Mouse (Mus musculus) left cerebral cortex, adult 11 months (tissue): ENCODE results near the gene Ccl7.

ENCODE experiments used
- DNase-seq: peaks from one replicate; pipeline ENCODE4 v3.0.0; 2022; ENCODE audit warnings: low spot score

Gene Ccl7

GRCm38 (mm10) chr11:82035356-82035755, 10.2 kb upstream of the Ccl7 start, which contains the start of gene Ccl2:
TSS of gene Ccl2 (plus strand) at chr11:82035571.
- DNase-seq, result peak; percentile 51

DNA sequence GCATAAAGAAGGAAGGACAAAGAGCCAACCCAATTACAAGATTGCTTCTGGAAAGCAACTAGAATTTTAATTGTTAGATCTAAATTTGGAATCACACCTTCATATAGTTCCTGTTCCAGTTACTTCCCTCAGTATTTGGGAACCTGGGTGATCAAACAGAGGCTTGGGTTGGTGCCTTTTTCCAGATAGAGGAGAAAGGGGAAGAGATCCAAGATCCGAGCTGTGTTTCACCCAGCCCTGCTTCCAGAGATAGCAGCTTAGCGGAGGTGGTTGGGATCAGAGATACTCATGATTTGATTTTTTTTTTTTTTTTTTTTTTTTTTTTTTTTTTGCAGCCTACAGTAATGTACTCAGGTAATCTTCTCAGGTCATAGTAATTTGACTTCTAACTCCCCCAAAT, 9.7 kb upstream of the Ccl7 start:
- DNase-seq, result no peak

GRCm38 (mm10) chr11:82038535-82038934, 7.0 kb upstream of the Ccl7 start, which contains the start of gene Gm17268:
TSS of gene Gm17268 (minus strand) at chr11:82038562.
- no peak for DNase-seq

DNA sequence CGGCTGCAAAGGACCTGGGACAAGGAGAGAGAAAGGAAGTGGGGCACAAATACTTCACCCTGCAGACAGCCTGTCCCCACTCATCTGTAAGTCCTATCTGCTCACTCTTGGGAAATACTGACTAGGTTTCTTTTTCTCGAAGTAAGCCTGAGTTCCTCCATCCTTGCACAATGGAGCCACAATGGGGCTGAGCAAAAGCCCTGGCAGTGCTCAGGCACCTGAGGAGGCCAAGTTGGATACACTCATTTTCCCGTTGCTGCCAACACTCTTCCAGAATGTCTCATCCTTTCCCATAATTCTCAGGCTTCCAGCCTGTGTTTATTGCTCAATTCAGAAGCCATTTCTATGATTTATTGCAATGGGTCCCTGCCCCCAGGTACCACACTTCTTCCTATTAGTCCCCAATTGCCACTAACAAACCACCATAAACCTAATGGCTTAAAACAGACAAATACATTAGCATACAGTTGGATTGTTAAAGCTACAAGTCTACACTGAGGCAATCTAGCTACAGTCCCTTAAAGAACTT, 6.3 kb upstream of the Ccl7 start:
- no peak for DNase-seq

DNA sequence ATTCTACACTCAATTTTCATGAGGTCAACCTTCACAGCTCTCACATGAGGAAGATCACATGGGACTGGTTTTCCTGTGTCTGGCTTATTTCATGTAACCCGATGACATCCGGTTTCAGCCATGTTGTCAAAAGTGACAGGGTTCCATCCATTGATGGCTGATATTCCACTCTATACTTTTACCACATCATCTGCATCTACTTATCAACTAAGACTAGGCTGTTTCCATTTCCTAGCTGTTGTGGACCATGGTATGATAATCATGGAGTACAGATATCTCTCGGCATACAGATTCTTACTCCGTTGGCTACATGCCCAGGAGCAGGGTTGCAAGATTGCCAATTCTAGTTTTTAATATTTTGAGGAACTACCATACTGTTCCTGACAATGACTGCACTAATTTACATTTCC, 3.8 kb upstream of the Ccl7 start:
- DNase-seq, result no peak

GRCm38 (mm10) chr11:82047746-82048415, 2.4 kb downstream of the Ccl7 start:
- no peak for DNase-seq

- no peak for DNase-seq
These were observed 8.3 kb downstream of the Ccl7 start for GRCm38 (mm10) chr11:82053849-82054248.

- DNase-seq, result no peak
These were observed 12.1 kb downstream of the Ccl7 start, which contains the start of gene Ccl11 for GRCm38 (mm10) chr11:82057646-82058045. TSS of gene Ccl11 (plus strand) at chr11:82057823.

DNA sequence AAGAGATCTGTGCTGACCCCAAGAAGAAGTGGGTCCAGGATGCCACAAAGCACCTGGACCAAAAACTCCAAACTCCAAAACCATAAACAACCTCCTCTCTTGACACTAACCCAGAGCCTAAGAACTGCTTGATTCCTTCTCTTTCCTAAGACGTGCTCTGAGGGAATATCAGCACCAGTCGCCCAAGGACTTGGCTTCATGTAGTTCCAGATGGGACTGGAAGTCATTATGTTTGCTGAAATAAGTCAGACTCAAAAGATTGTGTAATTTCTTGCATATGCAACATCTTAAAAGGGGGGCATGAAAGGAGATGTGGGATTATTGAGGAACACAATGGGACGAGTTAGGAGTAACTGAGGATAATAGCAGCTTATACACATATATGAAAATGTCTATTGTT, 16.7 kb downstream of the Ccl7 start:
- no peak for DNase-seq

DNA sequence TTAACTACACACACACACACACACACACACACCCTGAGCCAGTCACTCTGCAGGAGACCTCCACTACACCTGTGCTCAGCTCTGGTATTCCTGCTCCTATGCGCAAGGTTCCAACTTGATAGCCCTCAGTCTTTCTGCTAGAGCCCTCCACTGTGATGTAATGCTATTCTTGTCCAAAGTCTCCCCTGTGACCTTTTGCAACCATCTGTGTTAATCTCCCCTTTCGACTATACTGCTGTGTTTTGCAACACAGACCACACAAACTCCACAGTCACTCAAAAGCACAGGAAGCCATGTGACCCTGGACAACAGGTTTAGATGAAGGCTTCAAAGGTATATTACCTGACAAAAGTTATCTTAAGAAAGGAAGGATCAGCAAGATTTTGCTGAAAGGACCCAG, 17.9 kb downstream of the Ccl7 start:
- DNase-seq, result no peak

DNA sequence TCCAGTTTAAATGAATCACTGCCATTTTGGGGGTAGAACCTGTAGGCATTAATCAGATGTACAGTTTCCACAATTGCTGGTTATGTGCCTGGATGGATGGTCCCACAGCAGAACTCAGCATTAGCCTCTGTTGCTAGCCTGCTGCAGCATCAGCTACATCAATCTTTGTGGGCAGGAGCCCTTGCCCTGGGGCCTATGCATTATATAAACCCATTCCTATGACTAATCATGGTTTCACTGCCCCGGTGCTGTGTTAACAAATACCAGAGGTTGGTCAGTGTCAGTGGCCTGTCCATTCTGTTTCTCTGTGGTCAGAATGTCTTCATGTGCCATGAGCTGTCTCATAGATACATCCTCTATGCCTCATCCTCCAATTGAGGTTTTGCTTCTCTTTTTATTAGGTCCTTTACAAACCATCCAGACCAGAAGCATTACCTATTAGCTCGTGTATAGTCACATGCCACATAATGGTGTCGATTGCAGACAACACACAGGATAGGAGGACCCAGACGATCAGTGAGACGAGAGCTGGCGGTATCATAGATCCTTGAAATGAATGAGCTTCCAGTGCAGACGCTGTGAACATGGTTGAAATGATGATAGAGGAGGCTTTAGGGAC, 21.6 kb downstream of the Ccl7 start:
- no peak for DNase-seq

- no peak for DNase-seq
These were observed 25.6 kb downstream of the Ccl7 start for GRCm38 (mm10) chr11:82071076-82071475.

DNA sequence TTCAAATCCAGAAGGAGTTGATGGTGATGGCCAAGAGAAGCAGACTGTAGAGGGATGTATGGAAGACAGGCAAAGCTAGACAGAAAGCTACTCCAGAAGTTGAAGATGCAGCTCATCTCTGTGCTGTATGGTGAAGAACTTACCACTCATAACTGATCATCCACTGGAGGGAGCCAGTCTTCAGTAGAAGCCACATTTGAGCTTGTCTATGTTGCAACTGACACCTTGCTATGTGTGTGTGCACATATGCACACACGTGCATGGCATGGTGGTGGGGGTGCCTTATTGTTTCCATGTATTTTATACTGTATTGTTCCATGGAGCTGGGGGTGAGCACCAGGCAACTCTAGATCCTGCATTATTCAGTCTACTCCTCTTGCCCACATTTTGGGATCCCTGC, 26.9 kb downstream of the Ccl7 start:
- DNase-seq, result no peak

GRCm38 (mm10) chr11:82072984-82073383, 27.5 kb downstream of the Ccl7 start:
- no peak for DNase-seq

GRCm38 (mm10) chr11:82073686-82074085, 28.2 kb downstream of the Ccl7 start:
- DNase-seq, result no peak

GRCm38 (mm10) chr11:82077031-82077430, 31.5 kb downstream of the Ccl7 start:
- no peak for DNase-seq

GRCm38 (mm10) chr11:82078136-82078730, 32.7 kb downstream of the Ccl7 start:
- DNase-seq, result no peak

- no peak for DNase-seq
These were observed 35.4 kb downstream of the Ccl7 start for GRCm38 (mm10) chr11:82080865-82081264.

DNA sequence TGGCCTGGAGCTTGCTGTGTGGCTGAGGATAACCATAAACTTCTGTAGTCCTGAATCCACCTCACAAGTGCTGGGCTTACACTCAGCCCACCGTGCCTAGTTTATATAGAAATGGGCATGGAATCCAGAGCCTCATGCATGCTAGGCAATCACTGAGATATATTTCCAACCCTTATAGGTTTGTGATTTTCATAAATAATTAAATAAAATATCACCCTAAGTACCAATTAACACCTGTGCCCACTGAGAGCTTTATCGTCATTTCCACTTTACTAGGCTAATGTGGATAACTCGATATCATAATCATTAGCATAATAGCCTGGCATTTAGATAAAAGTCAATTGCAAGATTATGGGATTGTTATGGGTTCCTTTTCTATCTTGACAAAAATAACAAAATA, 38.8 kb downstream of the Ccl7 start:
- DNase-seq, result no peak
